Mouse (Mus musculus): ENCODE data around the gene Gm20696.

Gm20696 gene

DNA sequence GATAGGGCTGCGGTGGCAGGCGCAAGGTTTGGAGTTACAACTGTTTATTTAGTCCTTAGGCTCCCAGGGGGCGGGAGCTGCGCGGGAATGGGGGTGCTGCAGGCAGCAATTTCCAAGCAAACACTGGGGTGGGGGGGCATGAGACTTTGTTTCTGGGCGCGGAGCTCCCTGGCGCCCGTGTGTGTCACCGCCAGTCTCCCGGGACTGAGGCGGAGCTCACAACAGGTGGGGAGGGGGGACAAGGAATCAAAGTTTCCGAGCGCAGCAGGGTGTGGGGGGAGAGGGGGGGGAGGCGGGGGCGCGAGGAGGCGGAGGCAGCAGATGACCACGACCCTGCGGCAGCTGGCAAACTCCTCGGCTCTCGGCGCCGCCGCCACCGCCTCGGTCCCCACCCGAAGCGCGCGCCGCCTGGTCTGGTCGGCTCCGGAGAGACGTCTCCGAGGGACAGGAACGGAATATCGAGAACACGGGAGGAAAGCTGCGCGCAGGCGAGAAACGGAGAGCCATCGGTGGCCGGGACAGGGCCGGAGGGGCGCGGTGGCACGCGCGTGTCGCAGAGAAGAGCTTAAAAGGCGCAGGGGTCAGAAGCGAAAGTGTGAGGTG is 145.5 kb downstream of the Gm20696 start:
- ATAC-seq (ENCODE audit: low TSS enrichment): 0 out of 2 replicates have a peak, but pooled peaks have one; percentile 3

GRCm38 (mm10) chr6:99520676-99521037 is 145.9 kb downstream of the Gm20696 start:
- 0 out of 2 replicates have a peak, but pooled peaks have one; percentile 7 for ATAC-seq (ENCODE audit: low TSS enrichment)

DNA sequence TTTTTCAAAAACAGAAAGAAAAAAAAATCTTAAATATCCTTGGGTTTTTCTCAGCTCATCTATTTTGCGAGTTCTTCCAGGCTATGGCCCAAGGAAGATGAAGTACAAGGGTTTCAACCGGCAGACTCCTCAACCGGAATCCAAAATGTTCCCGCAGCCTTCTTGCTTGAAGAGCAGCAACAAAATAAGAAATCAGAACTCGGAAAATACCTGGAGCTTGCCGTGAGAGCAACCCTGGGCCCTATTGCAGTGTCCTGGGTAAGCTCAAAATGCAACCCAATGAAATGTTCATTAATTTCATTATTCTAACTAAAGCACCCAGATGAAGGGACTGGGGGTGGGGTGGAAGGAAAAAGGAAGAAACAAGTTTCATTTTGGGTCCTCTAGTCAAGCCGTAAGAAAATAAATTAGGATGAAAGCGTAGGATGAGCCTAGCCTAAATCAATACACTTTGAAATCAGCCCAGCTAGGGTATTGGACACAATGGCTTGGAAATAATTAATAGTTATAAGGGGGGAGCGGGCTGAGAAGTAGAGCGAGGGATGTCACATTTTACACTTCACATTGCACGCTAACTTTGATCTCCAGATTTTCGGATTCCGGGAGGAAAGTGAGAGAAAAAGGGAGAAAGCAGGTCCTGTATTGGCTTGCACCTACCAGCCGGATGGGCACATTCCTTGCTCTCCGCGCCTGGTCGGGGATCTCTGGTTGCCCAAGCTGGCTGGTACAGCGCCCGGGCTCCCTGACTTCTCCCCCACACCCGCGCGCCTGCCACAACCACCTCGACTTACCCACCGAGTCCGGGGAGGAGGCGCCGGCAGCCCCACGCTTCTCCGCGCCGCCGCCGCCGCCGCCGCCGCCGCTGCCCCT is 146.6 kb downstream of the Gm20696 start:
- 0 out of 2 replicates have a peak, but pooled peaks have one; percentile 6 for ATAC-seq (ENCODE audit: low TSS enrichment)

DNA sequence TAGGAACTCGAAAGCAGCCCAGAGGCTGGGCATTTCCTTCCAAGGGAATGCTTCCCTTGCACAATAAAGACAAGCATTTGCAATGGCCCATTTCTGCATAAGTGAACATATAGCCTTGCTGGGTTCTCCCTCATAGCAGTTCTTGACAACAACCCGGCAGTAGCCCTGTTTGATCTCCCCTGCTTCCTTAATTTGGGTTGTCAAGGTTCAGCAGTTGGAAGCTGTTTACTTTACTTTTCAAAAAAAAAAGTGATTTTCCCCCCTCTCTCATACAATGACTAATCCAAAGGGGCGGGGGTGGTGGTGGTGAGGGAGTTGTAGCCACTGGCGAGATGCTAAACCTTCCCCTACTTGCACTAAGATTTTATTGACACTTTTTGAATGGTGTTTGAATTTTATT is 147.5 kb downstream of the Gm20696 start:
- no peak for ATAC-seq (ENCODE audit: low TSS enrichment)

DNA sequence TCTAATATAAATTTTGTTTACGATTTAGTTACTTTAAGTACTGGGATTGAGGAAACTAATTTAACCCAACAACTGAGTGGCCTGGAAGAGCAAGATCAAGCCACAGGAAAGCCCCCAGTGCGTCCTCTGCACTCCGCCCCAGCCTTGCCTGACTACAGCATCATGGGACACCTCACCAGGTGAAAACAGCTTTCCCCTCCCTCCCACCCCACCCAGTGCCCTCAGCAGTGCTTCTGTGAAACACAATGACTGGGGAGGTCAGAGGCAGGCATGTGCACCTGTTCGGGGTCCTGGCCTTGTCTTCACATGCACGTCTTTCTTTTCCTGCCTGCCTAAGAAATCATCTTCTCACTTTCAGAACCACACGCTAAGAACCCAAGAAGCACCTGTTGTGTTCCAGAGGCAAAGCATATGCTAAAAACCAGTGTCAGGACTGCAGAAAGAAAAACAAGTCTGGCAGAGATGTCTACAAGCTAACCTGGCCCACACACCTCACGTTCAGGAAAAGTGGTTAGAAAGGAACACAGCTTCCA is 150.9 kb downstream of the Gm20696 start:
- no peak for ATAC-seq (ENCODE audit: low TSS enrichment)

DNA sequence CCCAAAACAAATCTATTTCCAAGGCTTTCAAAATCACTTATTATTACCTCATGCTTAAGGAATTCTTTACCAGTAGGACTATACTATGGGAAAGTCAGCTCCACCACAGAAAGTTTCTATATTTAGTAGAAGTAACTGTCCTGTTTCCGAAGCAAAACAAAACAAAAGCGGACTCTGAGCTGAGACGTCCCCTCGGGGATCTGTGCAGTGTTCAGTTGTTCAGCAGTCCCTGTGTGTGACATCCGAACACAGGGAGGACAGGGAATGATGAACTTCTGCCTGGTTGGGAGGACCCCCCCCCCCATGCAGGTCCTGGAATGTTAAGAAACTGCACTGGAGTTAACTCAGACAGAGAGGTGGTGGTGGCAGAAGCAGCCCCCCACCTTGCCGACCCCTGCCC is 154.7 kb downstream of the Gm20696 start:
- ATAC-seq (ENCODE audit: low TSS enrichment): no peak

- ATAC-seq (ENCODE audit: low TSS enrichment): 0 out of 2 replicates have a peak, but pooled peaks have one; percentile 29
Observed at GRCm38 (mm10) chr6:99509189-99509592, 157.4 kb downstream of the Gm20696 start.

DNA sequence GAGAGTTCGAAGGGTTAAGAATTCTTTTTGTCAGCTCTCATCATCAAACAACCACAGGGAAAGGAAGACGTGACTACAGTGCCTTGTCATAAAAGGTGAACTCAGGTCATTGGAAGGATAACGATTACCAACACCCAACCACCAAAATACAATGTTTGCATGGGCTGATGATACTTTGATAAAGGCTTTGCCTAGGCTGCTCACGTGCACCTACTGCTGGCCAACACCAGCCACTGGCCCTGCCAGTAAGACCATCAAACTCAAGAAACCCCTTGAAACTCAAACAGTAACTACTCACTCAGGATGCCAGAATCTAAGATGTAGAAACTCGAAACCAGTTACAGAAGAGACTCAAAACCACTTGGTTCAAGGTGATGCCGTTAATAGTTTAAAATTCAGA is 159.8 kb downstream of the Gm20696 start:
- ATAC-seq (ENCODE audit: low TSS enrichment): no peak

DNA sequence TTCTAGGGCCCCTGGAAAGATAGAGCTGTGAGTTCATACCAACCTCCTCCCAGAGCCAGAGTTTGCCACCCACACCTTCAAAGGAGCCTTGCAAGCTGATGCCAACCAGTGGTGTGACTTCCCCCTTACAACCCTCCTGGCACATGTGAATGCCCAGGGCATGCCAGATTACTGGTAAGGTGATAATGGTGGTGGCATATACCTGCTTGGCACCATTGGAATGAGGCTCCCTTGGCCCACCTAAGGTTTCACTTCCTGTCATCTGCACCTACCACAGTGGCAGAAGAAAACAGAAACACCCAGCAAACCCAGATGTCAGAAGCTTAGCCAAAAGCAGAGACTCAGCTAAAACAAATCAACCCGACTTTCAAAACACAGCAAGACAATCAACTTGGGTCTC is 162.9 kb downstream of the Gm20696 start:
- no peak for ATAC-seq (ENCODE audit: low TSS enrichment)

DNA sequence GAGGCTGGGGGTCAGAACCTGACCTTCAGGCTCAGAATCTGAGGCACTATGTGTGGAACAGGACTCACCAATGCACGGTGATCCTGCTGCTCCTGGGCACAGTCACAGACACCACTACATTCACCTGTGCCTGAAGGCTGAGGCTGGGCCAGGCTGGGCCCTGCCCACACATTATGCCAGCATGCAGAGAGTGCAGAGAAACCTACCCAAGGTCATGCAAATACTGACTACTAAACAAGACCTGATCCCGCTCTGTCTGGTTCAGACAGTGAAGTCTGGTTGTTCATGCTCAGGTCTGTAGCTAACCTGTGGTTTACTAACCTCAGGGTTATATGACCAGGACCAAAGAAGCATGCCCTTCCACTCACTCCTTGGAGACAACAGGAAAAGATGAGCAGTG is 163.9 kb downstream of the Gm20696 start:
- ATAC-seq (ENCODE audit: low TSS enrichment): no peak

DNA sequence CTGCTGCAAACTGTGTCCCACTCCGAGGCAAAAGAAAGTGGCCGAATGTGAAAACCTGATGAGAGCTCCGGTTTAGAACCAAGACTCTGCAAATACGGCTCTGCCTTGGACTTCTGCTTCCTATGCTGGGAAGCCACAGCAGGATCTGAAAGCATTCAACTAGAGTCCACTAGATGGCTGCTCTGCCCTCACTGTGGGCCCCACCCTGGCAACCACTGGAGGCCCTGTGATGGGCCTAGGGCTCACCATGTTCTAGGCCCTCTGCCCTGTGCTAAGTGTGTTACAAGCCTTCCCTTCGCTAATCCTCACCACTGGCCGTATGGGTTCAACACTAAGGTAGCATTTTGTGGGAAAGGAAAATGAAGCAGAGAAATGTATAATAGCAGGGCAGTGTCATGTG is 164.3 kb downstream of the Gm20696 start:
- no peak for ATAC-seq (ENCODE audit: low TSS enrichment)

DNA sequence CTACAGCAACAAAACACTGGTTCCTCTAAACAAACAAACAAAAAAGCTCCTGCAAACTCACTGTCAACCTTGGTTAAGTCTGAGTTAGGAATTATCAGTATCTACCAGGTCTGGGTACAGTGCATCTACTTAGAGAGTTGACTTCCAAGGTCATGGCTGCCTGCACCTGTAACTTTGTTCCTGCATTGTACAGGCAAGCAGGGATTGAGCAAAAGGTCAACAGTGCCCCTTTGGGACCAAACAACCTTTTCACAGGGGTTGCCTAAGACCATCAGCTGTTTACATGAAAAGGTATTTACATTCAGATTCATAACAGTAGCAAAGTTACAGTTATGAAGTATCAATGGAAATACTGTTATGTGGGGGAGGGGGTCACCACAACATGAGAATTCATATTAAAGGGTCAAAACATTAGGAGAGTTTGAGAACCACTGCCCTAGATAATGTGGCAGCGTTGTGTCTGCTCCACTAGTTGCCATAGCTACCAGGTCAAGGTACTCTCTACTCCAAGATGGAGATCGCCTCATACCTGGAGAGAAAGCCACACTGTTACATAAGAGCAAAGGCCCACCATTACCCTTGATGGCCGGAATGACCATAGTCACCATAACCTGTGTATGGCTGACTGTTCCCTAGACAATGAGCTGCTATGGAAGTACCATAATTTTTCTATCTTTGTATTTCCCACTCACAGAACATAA is 165.9 kb downstream of the Gm20696 start:
- ATAC-seq (ENCODE audit: low TSS enrichment): no peak

- ATAC-seq (ENCODE audit: low TSS enrichment): no peak
Observed at GRCm38 (mm10) chr6:99498082-99498481, 168.5 kb downstream of the Gm20696 start.

GRCm38 (mm10) chr6:99496114-99496513 is 170.5 kb downstream of the Gm20696 start:
- ATAC-seq (ENCODE audit: low TSS enrichment): no peak

DNA sequence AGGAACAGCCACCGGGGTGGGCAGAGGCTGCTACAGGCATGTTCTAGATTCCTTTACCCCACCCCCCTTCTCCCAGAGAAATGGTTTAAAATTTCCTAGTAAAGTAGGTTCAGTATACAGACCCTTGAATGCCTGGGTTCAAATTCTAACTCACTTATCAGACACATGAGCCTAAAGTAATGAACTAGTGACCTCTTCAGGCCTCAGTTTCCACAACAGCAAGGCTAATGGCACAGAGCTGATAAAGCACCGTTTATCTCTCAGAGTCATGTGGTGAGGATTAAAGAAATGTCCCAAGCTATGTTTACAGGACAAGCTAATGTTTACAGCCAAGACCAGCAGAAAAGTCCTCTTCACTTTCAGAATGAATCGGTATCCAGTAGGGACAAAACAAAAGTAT is 173.7 kb downstream of the Gm20696 start:
- no peak for ATAC-seq (ENCODE audit: low TSS enrichment)

GRCm38 (mm10) chr6:99491979-99492544 is 174.5 kb downstream of the Gm20696 start:
- ATAC-seq (ENCODE audit: low TSS enrichment): no peak

GRCm38 (mm10) chr6:99491146-99491545 is 175.5 kb downstream of the Gm20696 start:
- ATAC-seq (ENCODE audit: low TSS enrichment): no peak

DNA sequence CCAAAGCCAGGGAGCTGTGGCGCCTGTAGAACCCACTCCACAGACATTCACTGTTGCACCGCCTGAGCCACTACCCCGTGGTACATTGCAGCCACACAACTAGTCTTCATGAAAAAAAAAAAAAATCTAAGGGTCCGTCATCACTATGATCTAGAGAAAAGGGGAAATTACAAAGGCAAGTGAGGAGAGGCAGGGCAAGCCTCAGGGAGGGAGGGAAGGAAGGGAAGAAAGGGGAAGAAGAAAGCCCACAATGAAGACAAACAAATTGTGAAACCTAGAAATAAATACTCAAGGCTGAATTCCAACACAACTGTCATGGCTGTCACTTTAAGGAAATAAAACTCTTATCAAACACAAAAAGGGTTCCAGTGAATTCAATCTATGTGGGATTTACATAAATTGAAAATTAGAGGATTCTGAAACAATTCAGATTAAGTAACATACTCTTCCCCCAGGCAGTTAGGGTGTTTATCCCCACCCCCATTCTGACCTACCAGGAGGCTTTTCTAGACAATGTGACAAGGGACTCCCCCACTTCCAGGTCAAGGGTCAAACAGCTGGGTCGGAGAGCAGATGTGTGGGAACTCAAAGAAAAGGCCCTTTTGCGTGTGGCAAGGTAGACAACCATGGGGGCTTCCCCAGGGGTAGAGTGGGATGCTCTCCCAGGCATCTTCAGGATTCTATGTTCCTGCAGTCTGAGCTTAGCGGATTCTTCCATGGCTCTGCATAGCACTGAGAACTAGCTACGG is 176.5 kb downstream of the Gm20696 start:
- ATAC-seq (ENCODE audit: low TSS enrichment): no peak

GRCm38 (mm10) chr6:99489423-99489822 is 177.2 kb downstream of the Gm20696 start:
- ATAC-seq (ENCODE audit: low TSS enrichment): no peak

DNA sequence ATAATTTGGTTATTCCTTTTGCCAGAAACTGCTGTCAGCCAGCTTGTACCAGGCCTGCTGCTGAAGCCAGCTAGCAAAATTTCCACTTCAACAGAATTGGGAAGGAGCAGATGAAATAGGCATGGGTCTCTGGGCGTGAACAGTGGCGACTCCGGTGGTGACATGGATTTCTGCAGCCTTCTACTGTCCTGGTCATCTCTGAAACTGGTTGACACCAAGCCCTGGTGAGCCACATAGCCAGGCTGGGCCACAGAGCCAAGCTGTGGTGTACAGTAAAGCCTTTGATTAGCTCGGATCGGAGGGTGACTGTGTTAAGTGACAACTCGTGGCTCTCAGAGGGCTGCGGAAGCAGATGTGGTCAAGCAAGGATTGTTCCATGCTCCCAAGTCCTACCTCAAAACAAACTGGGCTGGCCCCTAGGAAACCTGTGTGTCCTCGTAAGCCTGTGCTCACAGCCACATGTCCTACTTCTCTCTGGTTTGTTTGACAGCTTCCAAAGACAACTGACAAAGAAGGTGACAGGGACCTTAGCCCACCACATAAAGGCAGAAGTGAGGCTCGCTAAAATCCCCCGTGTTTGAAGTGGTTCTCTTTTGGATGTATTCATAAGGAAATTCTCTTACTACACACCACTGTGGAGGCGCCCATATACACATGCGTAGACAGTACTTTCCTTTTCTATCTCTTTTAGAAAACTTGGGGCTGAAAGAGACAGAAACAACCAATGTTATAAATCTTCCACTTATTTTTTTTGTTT is 180.5 kb downstream of the Gm20696 start:
- ATAC-seq (ENCODE audit: low TSS enrichment): no peak; the same call in 1 of the 2 replicates
